Mouse (Mus musculus): Measurements from ENCODE around the gene Ddi2.

Gene Ddi2

GRCm38 (mm10) chr4:141651286-141651685 is 71.9 kb downstream of the Ddi2 start:
- no peak for DNase-seq

GRCm38 (mm10) chr4:141649244-141649643 is 74.0 kb downstream of the Ddi2 start:
- DNase-seq, result no peak

- DNase-seq, result no peak
Measured at GRCm38 (mm10) chr4:141648262-141648661, 75.0 kb downstream of the Ddi2 start.

- no peak for DNase-seq
Measured at GRCm38 (mm10) chr4:141647187-141647586, 76.0 kb downstream of the Ddi2 start.

GRCm38 (mm10) chr4:141645988-141646387 is 77.2 kb downstream of the Ddi2 start:
- no peak for DNase-seq

GRCm38 (mm10) chr4:141643118-141643855 is 79.9 kb downstream of the Ddi2 start:
- DNase-seq, result peak; percentile 62

GRCm38 (mm10) chr4:141641961-141642811 is 81.0 kb downstream of the Ddi2 start:
- no peak for DNase-seq

- no peak for DNase-seq
Measured at GRCm38 (mm10) chr4:141641353-141641771, 81.9 kb downstream of the Ddi2 start.

GRCm38 (mm10) chr4:141639474-141639873 is 83.7 kb downstream of the Ddi2 start:
- no peak for DNase-seq

GRCm38 (mm10) chr4:141636693-141637092 is 86.5 kb downstream of the Ddi2 start:
- no peak for DNase-seq

GRCm38 (mm10) chr4:141635991-141636390 is 87.2 kb downstream of the Ddi2 start:
- no peak for DNase-seq

- DNase-seq, result no peak
Measured at GRCm38 (mm10) chr4:141632111-141632873, 90.9 kb downstream of the Ddi2 start.

- DNase-seq, result no peak
Measured at GRCm38 (mm10) chr4:141631250-141631649, 92.0 kb downstream of the Ddi2 start.

- DNase-seq, result no peak
Measured at GRCm38 (mm10) chr4:141630021-141630420, 93.2 kb downstream of the Ddi2 start.

- DNase-seq, result no peak
Measured at GRCm38 (mm10) chr4:141628661-141629060, 94.6 kb downstream of the Ddi2 start.

Measured in cerebellum, adult 8-10 months (tissue).